Mouse (Mus musculus): ENCODE data around the gene Cd276.

DNA sequence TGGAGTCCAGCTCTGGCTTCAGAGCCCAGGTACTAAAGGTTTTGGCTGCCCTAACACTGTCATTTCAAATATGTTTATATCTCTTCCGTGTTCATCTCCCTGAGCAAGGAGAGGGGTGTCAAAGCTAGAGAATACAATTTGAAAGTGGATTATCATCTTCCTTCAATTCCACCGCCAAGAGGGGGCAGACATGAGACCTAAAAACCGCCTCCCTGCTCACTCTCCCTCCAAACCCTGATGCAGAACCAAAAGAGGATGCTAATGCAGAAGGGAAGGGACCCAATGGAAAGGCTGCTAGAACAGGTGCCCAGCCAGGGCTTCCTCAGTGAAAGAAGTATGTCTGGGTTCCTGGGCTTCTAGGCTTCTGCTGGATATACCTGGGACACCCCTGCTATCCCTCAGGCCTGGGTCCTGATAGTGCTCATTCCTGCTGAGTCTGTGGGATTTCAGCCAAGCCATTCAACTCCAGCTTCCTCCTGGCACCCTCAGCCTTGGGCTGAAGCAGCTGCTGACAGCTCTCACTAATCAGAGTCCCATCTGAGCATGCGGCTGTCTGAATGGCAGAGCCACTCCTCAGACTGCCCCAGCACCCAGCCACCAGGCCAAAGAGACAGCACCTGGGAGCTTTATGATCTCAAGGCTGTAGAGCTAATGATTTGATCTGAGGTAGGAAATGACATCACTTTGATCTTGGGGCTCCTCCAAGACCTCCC, 58.6 kb downstream of the Cd276 start:
- no peak for TF ChIP-seq CTCF (IDR thresholded peaks at IDR 0.05; ENCODE audit: extremely low read depth, insufficient read length, insufficient replicate concordance, low read depth, low read length)
- no peak for TF ChIP-seq POLR2A (IDR thresholded peaks at IDR 0.05; ENCODE audit: low read depth, low read length)
